Mouse (Mus musculus) heart, adult 18-20 months (tissue): ENCODE results near the gene Iqub. TPM values are rescaled to one million over a fixed set of nuclear protein-coding genes. Genes with fewer than 3 reads are reported as not detected.

Source experiments
- DNase-seq, 2 experiments: peaks; one replicate each; pipeline ENCODE4 v3.0.0; 2021 to 2022; ENCODE audit warnings: mixed read lengths in 1 of 2
- total RNA-seq, 2 experiments: library from RNA; stranded (reverse); gene quantifications; 2 replicates each; pipeline ENCODE4 v1.2.3; 2021

Gene Iqub
- total RNA-seq, 2 experiments from 2014 or later: 0.67 to 0.77 TPM

- DNase-seq: no peak
Measured at GRCm38 (mm10) chr6:24470571-24471132, 44.2 kb downstream of the Iqub start.

DNA sequence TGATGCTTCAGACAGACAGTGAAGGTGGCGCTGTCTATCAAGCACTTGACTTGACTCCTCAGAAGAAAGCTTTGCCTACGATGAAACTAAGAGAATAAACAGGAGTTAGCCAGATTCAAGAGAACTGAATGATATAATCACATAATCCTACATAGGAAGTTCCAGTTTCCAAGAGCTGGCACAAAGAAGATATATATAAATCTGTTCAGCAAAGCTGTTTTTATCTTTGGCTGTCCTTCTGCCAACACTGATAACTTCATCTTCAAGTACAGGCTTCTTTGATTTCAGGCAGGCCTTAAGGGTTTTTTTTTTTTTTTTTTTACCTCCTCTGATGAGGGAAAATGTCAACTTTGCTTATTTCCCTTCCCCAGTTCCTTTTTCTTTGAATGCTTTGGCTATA, 44.7 kb downstream of the Iqub start:
- DNase-seq: no peak

DNA sequence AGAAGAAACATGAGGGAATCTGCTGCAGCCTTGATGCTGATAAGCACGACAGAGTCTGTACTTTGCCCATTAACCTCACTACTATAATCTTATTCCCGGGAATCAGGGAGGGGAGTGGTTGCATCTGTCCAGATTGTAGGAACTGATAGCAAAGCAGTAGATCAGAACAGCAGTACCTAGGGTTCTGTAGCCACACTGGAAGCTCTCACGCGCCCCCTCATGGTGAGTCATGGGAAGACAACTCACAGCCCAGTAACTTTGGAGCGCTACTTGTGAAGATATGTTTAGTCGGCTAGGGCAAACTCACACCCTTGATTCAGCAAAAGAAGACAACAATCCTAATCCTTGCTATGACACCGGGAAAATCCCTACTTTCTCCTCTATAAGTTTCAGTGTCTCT, 58.8 kb downstream of the Iqub start:
- DNase-seq: peak; percentile 6 to 53

DNA sequence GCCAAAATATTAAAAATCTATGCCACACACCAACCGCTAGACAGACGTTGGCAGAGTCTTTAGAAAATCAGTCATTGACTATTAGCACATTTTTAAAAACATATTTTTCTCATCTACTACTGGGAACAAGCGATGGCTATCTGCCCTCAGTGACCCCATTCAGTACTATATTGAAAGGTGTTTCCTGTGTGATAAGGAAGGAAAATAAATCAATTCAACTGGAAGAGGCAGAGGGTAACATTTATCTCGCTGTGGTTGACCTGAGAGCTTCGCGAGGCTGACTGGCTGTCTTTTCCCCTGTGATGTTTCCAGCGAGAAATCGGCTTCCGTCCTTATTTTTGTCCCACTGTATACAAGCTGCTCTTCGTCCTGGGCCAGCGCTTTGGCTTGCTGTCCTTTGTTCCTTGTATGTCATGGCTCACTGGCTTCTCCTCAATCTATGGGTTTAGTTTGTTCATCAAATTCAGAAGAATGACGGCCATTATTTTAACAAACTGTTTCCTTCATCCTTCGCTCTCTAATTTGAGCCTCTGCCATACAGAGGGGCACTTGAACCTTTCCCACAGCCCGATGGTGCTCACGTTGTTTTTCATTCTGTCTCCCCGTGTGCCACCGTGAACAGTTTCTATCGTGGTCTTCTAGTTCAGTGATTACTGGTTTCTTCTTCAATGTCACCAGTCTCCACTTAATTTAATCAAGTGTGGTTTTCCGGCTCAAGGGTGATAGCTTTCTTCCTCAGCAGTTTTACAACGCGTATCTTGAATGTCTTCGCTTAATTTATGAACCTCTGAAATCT, 63.6 kb downstream of the Iqub start:
- DNase-seq: no peak

- no peak for DNase-seq
Measured at GRCm38 (mm10) chr6:24450241-24450640, 64.6 kb downstream of the Iqub start.

DNA sequence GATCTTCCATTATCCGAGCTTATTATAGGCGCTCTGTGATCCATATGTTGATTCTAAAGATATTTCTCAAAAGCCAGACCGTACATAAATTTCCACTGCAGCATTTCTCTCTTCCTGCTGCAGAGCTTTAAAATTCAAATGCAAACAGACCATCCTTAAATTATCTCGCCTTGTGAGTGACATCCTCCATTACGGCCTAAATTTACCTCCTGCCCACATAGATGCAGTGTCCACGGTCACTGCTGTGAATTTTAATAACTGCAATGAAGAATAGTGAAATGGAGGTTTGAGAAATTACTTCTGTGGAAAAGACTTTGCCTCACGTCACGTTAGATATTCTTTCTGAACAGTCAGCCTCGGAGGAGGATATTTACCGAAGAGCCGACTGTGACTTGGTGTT, 98.8 kb downstream of the Iqub start:
- no peak for DNase-seq

GRCm38 (mm10) chr6:24415500-24415899, 99.4 kb downstream of the Iqub start:
- DNase-seq: no peak

GRCm38 (mm10) chr6:24408573-24409427, 106.1 kb downstream of the Iqub start:
- DNase-seq: no peak

- no peak for DNase-seq
Measured at GRCm38 (mm10) chr6:24407743-24408142, 107.1 kb downstream of the Iqub start.

DNA sequence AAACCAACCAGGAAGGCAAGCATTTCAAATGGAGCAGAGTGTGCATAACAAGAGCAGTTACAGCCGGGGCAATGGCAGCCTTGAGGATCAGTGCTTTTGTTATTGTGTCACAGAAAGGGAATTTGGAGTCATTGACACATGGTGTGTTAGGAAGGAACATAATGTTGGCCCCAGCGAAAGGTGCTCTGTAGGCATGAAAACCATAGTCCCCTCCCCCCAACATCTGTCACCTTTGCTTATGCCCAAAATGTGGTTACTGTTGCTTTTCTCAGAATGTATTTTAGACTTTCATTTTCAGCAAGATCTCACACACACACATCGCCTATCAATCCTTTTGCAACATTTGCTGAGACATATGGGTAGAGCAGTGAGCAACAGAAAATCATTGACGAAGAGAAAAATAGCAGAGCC, 117.6 kb downstream of the Iqub start:
- no peak for DNase-seq

Other genes with a start within 250 kb of the Iqub start
- 1,000 to 10,000 TPM; 1,622 to 1,793 TPM for gene Ndufa5, start 12.9 kb upstream of the Iqub start, total RNA-seq
- 10 to 100 TPM; 62.3 to 70.5 TPM for gene Asb15, start 13.1 kb upstream of the Iqub start, total RNA-seq
- gene Lmod2, start 82.7 kb upstream of the Iqub start, total RNA-seq: 100 to 1,000 TPM; 861 to 872 TPM
- 10 to 100 TPM; 26.5 to 26.9 TPM for gene Wasl, start 149.9 kb upstream of the Iqub start, total RNA-seq
- not detected for gene Hyal6, start 218.2 kb upstream of the Iqub start, total RNA-seq
- not detected for gene Hyal4, start 233.3 kb upstream of the Iqub start, total RNA-seq